Mouse (Mus musculus): ENCODE measurements around the gene Ccdc113. TPM values are rescaled to one million over a fixed set of nuclear protein-coding genes. Genes with fewer than 3 reads are reported as not detected.

Ccdc113 gene
- polyA plus RNA-seq (2015; fragmentation: Nextera tagmentation; extraction: Ambion mirVana): 2.7 and 3.0 TPM in 2 replicates

- ATAC-seq (ENCODE audit: borderline replicate concordance, extremely low read depth, low FRiP score, low TSS enrichment): peak; percentile 78
- Histone ChIP-seq H3K27ac (no peak within 1 kb of the TSS), H3K27me3 (no peaks in the 10 kb centered on the region), H3K36me3 (no peaks in the 10 kb centered on the region), H3K9ac (0 out of 2 replicates have a peak within 1 kb of the TSS, but pooled peaks have one; percentile 3), H3K4me1 (peaks cover 5% of the 10 kb centered on the region; the same call in 1 of the 2 replicates), H3K4me2 (peak within 1 kb of the TSS; percentile 81), H3K4me3 (peak within 1 kb of the TSS; percentile 40), H3K9me3 (no peaks in the 10 kb centered on the region)
- 6% methylated on average over 33 of the region's 33 CpGs for WGBS
Observed at GRCm38 (mm10) chr8:95533584-95534387, at the start of gene Ccdc113. TSS of gene Ccdc113 (plus strand) at chr8:95534085.

GRCm38 (mm10) chr8:95487800-95488697, 45.8 kb upstream of the Ccdc113 start:
- Histone ChIP-seq H3K36me3 (peaks cover 22% of the 10 kb centered on the region), H3K27me3 (no peaks in the 10 kb centered on the region), H3K9ac (peak overlapping the region; percentile 94), H3K27ac (0 out of 2 replicates have a peak overlapping the region, but pooled peaks have one; percentile 44), H3K9me3 (no peaks in the 10 kb centered on the region), H3K4me1 (peaks cover 19% of the 10 kb centered on the region), H3K4me3 (peak overlapping the region; percentile 83), H3K4me2 (peak overlapping the region; percentile 89)
- ATAC-seq (ENCODE audit: borderline replicate concordance, extremely low read depth, low FRiP score, low TSS enrichment): peak; percentile 62
- WGBS: under 1% methylated on average over 75 of the region's 95 CpGs

- Histone ChIP-seq H3K4me1 (peaks cover 19% of the 10 kb centered on the region), H3K27ac (0 out of 2 replicates have a peak overlapping the region, but pooled peaks have one; percentile 44), H3K27me3 (no peaks in the 10 kb centered on the region), H3K9ac (peak overlapping the region; percentile 94), H3K36me3 (peaks cover 14% of the 10 kb centered on the region), H3K4me2 (peak overlapping the region; percentile 70), H3K4me3 (peak overlapping the region; percentile 83), H3K9me3 (no peaks in the 10 kb centered on the region)
- peak; percentile 94 for ATAC-seq (ENCODE audit: borderline replicate concordance, extremely low read depth, low FRiP score, low TSS enrichment)
- WGBS: 3% methylated on average over 13 of the region's 42 CpGs
Observed at GRCm38 (mm10) chr8:95488698-95489332, 45.1 kb upstream of the Ccdc113 start.

GRCm38 (mm10) chr8:95490006-95490405, 43.9 kb upstream of the Ccdc113 start, which contains the start of gene Csnk2a2:
TSS of gene Csnk2a2 (minus strand) at chr8:95490039.
- H3K4me2 ChIP-seq: peak within 1 kb of the TSS; percentile 70
- ATAC-seq (ENCODE audit: borderline replicate concordance, extremely low read depth, low FRiP score, low TSS enrichment): no peak
- H3K36me3 ChIP-seq: peaks cover 4% of the 10 kb centered on the region; the same call in 1 of the 2 replicates
- no peaks in the 10 kb centered on the region for H3K27me3 ChIP-seq
- WGBS: 69% methylated on average over 5 of the region's 5 CpGs
- H3K9ac ChIP-seq: peak within 1 kb of the TSS; percentile 94
- H3K4me1 ChIP-seq: peaks cover 19% of the 10 kb centered on the region
- H3K4me3 ChIP-seq: peak within 1 kb of the TSS; percentile 83
- no peaks in the 10 kb centered on the region for H3K9me3 ChIP-seq
- no peak within 1 kb of the TSS for H3K27ac ChIP-seq

GRCm38 (mm10) chr8:95492057-95492456, 41.8 kb upstream of the Ccdc113 start:
- Histone ChIP-seq H3K4me1 (peaks cover 13% of the 10 kb centered on the region), H3K9me3 (no peaks in the 10 kb centered on the region), H3K4me3 (no peak overlapping the region), H3K27me3 (no peaks in the 10 kb centered on the region), H3K9ac (no peak overlapping the region), H3K36me3 (no peaks in the 10 kb centered on the region), H3K27ac (no peak overlapping the region), H3K4me2 (no peak overlapping the region)
- WGBS: 58% methylated on average over 4 of the region's 4 CpGs
- no peak for ATAC-seq (ENCODE audit: borderline replicate concordance, extremely low read depth, low FRiP score, low TSS enrichment)

GRCm38 (mm10) chr8:95495444-95495843, 38.4 kb upstream of the Ccdc113 start:
- Histone ChIP-seq H3K27me3 (no peaks in the 10 kb centered on the region), H3K9ac (no peak overlapping the region), H3K4me1 (no peaks in the 10 kb centered on the region; the same call in 1 of the 2 replicates), H3K4me3 (no peak overlapping the region), H3K9me3 (no peaks in the 10 kb centered on the region), H3K36me3 (no peaks in the 10 kb centered on the region), H3K27ac (no peak overlapping the region), H3K4me2 (no peak overlapping the region)
- no peak for ATAC-seq (ENCODE audit: borderline replicate concordance, extremely low read depth, low FRiP score, low TSS enrichment)
- WGBS: 84% methylated on average over 6 of the region's 6 CpGs

GRCm38 (mm10) chr8:95496420-95496819, 37.5 kb upstream of the Ccdc113 start:
- ATAC-seq (ENCODE audit: borderline replicate concordance, extremely low read depth, low FRiP score, low TSS enrichment): no peak
- Histone ChIP-seq H3K27ac (no peak overlapping the region), H3K4me1 (no peaks in the 10 kb centered on the region; the same call in 1 of the 2 replicates), H3K9ac (no peak overlapping the region), H3K9me3 (no peaks in the 10 kb centered on the region), H3K4me3 (no peak overlapping the region), H3K4me2 (no peak overlapping the region), H3K36me3 (no peaks in the 10 kb centered on the region), H3K27me3 (no peaks in the 10 kb centered on the region)
- WGBS: 26% methylated on average over 3 of the region's 3 CpGs

GRCm38 (mm10) chr8:95497821-95498220, 36.1 kb upstream of the Ccdc113 start:
- H3K4me3 ChIP-seq: no peak overlapping the region
- H3K9me3 ChIP-seq: no peaks in the 10 kb centered on the region
- H3K9ac ChIP-seq: no peak overlapping the region
- H3K27me3 ChIP-seq: no peaks in the 10 kb centered on the region
- H3K27ac ChIP-seq: no peak overlapping the region
- no peak overlapping the region for H3K4me2 ChIP-seq
- no peaks in the 10 kb centered on the region for H3K36me3 ChIP-seq
- 55% methylated on average over 3 of the region's 3 CpGs for WGBS
- ATAC-seq (ENCODE audit: borderline replicate concordance, extremely low read depth, low FRiP score, low TSS enrichment): no peak
- no peaks in the 10 kb centered on the region; the same call in 1 of the 2 replicates for H3K4me1 ChIP-seq

GRCm38 (mm10) chr8:95499266-95500064, 34.4 kb upstream of the Ccdc113 start:
- Histone ChIP-seq H3K9me3 (no peaks in the 10 kb centered on the region), H3K4me3 (no peak overlapping the region), H3K4me1 (no peaks in the 10 kb centered on the region; the same call in 1 of the 2 replicates), H3K9ac (no peak overlapping the region), H3K27ac (no peak overlapping the region), H3K27me3 (no peaks in the 10 kb centered on the region), H3K36me3 (no peaks in the 10 kb centered on the region), H3K4me2 (no peak overlapping the region)
- ATAC-seq (ENCODE audit: borderline replicate concordance, extremely low read depth, low FRiP score, low TSS enrichment): no peak
- WGBS: 62% methylated on average over 4 of the region's 4 CpGs

- Histone ChIP-seq H3K9ac (no peak overlapping the region), H3K27me3 (no peaks in the 10 kb centered on the region), H3K4me3 (no peak overlapping the region), H3K4me2 (no peak overlapping the region), H3K36me3 (no peaks in the 10 kb centered on the region), H3K4me1 (no peaks in the 10 kb centered on the region; the same call in 1 of the 2 replicates), H3K27ac (no peak overlapping the region), H3K9me3 (no peaks in the 10 kb centered on the region)
- no peak for ATAC-seq (ENCODE audit: borderline replicate concordance, extremely low read depth, low FRiP score, low TSS enrichment)
- 90% methylated on average over 5 of the region's 5 CpGs for WGBS
Observed at GRCm38 (mm10) chr8:95500436-95500835, 33.4 kb upstream of the Ccdc113 start.
